Mouse (Mus musculus) liver, embryonic 13.5 days (tissue): Measurements from ENCODE around the gene Arhgdib. TPM values are rescaled to one million over a fixed set of nuclear protein-coding genes. Genes with fewer than 3 reads are reported as not detected.
"Not testable (repeated sequence)": the region's sequence is repeated elsewhere in the genome, so short reads cannot be mapped to it uniquely, and the experiment has no call there.

Experiments used
- ATAC-seq: fragments of 200-750 bp; cut with Nextera tagmentation; 2 replicates; pipeline ENCODE4 v1.8.0; 2017; ENCODE audit warnings: low read depth, mild to moderate bottlenecking, moderate number of reproducible peaks, moderate library complexity
- DNase-seq: peaks from one replicate; pipeline ENCODE4 v3.0.0; 2022
- H3K27ac ChIP-seq: fragments of 300-500 bp; sonication (generic); 2 replicates; pipeline ENCODE4 v1.5.1; 2015; ENCODE audit warnings: moderate library complexity, mild to moderate bottlenecking, inconsistent platforms
- H3K27me3 ChIP-seq: fragments of 300-500 bp; sonication (generic); 2 replicates; pipeline ENCODE4 v1.6.1; 2015; ENCODE audit warnings: mild to moderate bottlenecking, inconsistent platforms
- H3K36me3 ChIP-seq: fragments of 300-500 bp; sonication (generic); 2 replicates; pipeline ENCODE4 v1.6.1; 2015; ENCODE audit warnings: mild to moderate bottlenecking, inconsistent platforms
- H3K4me1 ChIP-seq: fragments of 300-500 bp; sonication (generic); replicated peaks from 2 replicates; pipeline ENCODE4 v1.6.1; 2015; ENCODE audit warnings: inconsistent platforms
- H3K4me2 ChIP-seq: fragments of 300-500 bp; sonication (generic); 2 replicates; pipeline ENCODE4 v1.6.1; 2015; ENCODE audit warnings: inconsistent platforms, mild to moderate bottlenecking, moderate library complexity
- H3K4me3 ChIP-seq: fragments of 300-500 bp; sonication (generic); replicated peaks from 2 replicates; pipeline ENCODE4 v1.5.1; 2015; ENCODE audit warnings: mild to moderate bottlenecking, inconsistent platforms
- H3K9ac ChIP-seq: fragments of 300-500 bp; sonication (generic); 2 replicates; pipeline ENCODE4 v1.6.1; 2015; ENCODE audit warnings: mild to moderate bottlenecking, inconsistent platforms
- H3K9me3 ChIP-seq: fragments of 300-500 bp; sonication (generic); replicated peaks from 2 replicates; pipeline ENCODE4 v1.6.1; 2016; ENCODE audit warnings: inconsistent platforms
- WGBS: fragments of 180-500 bp; shearing (Covaris S2); methylation state at CpG from one replicate; pipeline ENCODE4 v1.1.7; 2015; ENCODE audit not compliant: insufficient replicate concordance; 5-methylcytosine and 5-hydroxymethylcytosine counted together
- polyA plus RNA-seq: library from polyadenylated mRNA; unstranded; fragments of >200 nt; fragmentation: Nextera tagmentation; extraction: Ambion mirVana; gene quantifications from 2 replicates; pipeline ENCODE4 v1.2.1, GENCODE M21; 2015

Gene Arhgdib
- polyA plus RNA-seq, 1 experiment from 2014 or later: 107 TPM

DNA sequence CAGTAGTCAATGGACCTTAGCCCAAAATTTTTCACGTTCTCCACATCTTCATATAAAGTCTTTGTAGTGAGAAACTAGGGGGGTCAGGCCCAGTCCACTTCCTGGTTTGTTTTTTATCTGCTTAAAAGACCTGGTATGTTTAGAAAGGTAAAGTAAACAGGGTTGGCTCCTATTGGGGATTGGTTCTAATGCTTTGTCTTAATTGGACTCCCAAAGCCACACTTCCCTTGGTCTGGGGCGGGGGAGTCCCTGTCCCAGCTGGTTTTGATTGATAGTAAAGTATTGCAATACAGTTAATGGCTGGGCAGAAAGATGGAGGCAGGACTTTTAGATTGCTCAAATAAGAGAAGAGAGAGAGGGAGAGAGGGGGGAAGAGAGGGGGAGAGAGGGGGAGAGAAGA, 40.7 kb downstream of the Arhgdib start:
- H3K4me3 ChIP-seq: no peak overlapping the region
- WGBS: 16% methylated on average over 2 of the region's 2 CpGs
- DNase-seq (no peak), ATAC-seq (no peak)
- H3K9me3 ChIP-seq: no peaks in the 10 kb centered on the region
- 0 out of 2 replicates have a peak, but pooled peaks cover 3% of the 10 kb centered on the region for H3K27me3 ChIP-seq
- H3K4me1 ChIP-seq: peaks cover 13% of the 10 kb centered on the region; the same call in 1 of the 2 replicates
- H3K9ac ChIP-seq: no peak overlapping the region
- H3K4me2 ChIP-seq: no peak overlapping the region
- no peak overlapping the region for H3K27ac ChIP-seq
- H3K36me3 ChIP-seq: no peaks in the 10 kb centered on the region

DNA sequence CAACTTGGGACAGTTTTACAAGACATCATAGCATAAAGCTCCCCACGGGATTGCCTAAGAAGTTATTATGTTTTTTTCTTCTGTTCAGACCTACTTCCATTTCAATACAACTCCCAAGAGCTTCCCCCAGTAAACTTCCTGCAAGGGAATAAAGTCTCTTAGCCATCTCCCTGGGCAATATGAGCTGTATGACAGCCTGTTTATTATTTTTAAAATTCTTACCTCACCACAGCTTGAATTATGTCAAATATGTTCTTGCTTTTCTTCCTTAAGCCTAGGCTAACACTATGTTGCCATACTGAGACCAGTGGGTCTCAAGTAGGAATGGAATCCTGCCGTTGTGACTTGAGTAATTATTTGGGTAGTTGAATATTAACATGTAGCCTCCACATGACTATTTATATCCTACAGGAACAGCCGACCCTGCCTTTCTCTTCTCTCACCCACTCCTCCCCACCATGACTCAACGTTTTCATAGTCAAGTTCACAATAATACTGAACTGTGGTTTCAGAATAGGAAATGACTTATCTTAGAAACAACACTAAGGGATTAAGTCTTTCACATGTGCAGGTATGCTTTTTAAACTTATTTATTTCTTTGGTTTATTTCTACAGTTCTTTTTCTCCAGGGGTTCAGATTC, 41.2 kb downstream of the Arhgdib start:
- Histone ChIP-seq H3K4me1 (peaks cover 13% of the 10 kb centered on the region; the same call in 1 of the 2 replicates), H3K36me3 (no peaks in the 10 kb centered on the region), H3K9ac (no peak overlapping the region), H3K4me2 (no peak overlapping the region), H3K27me3 (0 out of 2 replicates have a peak, but pooled peaks cover 3% of the 10 kb centered on the region), H3K27ac (no peak overlapping the region), H3K4me3 (no peak overlapping the region), H3K9me3 (no peaks in the 10 kb centered on the region)
- no peak for ATAC-seq
- no peak for DNase-seq
- 21% methylated on average over 4 of the region's 4 CpGs for WGBS

DNA sequence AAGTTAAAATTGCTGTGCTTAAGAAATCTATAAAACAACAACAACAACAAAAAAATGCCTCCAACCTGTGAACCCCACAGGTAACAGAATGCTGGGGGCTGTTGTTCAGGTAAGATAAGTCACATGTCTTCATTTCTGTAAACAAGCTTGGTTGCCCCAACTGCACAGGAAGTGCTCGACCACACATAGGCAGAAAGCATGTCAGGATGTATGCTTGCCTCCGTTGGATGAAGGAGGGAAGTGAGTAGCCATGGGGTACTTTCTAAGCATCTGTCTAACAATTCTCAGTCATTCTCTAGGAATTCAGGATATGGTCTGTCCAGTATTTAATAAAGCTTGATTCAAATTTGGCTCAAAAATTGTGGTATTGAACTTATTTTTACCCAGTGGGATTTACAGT, 42.7 kb downstream of the Arhgdib start:
- H3K4me3 ChIP-seq: no peak overlapping the region
- H3K27ac ChIP-seq: no peak overlapping the region
- H3K9ac ChIP-seq: no peak overlapping the region
- WGBS: 20% methylated on average over 2 of the region's 2 CpGs
- peaks cover 13% of the 10 kb centered on the region for H3K4me1 ChIP-seq
- H3K36me3 ChIP-seq: no peaks in the 10 kb centered on the region
- no peak overlapping the region for H3K4me2 ChIP-seq
- 0 out of 2 replicates have a peak, but pooled peaks cover 3% of the 10 kb centered on the region for H3K27me3 ChIP-seq
- DNase-seq (no peak), ATAC-seq (no peak)
- H3K9me3 ChIP-seq: no peaks in the 10 kb centered on the region

DNA sequence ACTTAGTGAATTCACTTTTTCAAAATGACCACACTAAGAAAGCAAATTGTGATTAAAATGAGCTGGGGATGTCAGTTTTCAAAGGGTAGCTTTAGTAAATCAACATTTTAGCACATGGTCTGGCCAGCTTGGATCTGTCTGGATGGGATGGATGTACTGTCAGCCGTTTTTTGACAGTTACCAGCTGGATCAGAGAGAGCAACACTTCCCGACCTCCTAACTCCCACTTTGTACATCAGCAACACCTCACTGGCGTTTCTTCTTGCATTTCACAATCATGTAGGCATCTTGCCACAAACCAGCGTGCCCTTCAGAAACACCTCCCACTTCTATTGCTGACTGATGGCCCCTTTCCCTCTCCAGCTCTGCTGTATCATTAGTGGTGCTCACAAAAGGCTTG, 43.5 kb downstream of the Arhgdib start:
- H3K27ac ChIP-seq: no peak overlapping the region
- no peak overlapping the region for H3K9ac ChIP-seq
- ATAC-seq: no peak
- 27% methylated on average over 4 of the region's 4 CpGs for WGBS
- no peaks in the 10 kb centered on the region for H3K9me3 ChIP-seq
- H3K4me3 ChIP-seq: no peak overlapping the region
- no peaks in the 10 kb centered on the region for H3K27me3 ChIP-seq
- H3K4me1 ChIP-seq: peaks cover 13% of the 10 kb centered on the region
- DNase-seq: no peak
- no peak overlapping the region for H3K4me2 ChIP-seq
- H3K36me3 ChIP-seq: no peaks in the 10 kb centered on the region

DNA sequence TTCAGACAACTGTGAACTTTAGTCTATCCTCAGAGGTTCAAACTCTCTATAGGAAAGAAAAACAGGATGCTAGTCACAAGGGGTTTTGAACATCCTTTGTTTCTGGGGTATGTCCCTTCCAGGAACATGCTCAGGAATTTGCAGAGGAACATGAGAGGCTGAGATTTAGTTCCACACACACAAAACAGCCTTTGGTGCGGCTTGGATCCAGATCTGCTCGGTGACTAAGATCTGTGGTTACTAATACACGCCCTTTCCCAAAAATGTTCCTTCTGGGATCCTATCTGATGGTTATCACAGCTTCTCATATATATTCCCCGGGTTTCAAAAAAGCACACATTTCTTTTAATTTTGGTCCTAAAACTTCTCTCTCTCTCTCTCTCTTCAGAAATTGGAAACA, 43.9 kb downstream of the Arhgdib start:
- Histone ChIP-seq H3K9me3 (no peaks in the 10 kb centered on the region), H3K9ac (no peak overlapping the region), H3K27ac (no peak overlapping the region), H3K4me1 (peaks cover 13% of the 10 kb centered on the region), H3K36me3 (no peaks in the 10 kb centered on the region), H3K27me3 (no peaks in the 10 kb centered on the region), H3K4me2 (no peak overlapping the region), H3K4me3 (no peak overlapping the region)
- WGBS: 57% methylated on average over 4 of the region's 4 CpGs
- DNase-seq: no peak
- no peak for ATAC-seq

DNA sequence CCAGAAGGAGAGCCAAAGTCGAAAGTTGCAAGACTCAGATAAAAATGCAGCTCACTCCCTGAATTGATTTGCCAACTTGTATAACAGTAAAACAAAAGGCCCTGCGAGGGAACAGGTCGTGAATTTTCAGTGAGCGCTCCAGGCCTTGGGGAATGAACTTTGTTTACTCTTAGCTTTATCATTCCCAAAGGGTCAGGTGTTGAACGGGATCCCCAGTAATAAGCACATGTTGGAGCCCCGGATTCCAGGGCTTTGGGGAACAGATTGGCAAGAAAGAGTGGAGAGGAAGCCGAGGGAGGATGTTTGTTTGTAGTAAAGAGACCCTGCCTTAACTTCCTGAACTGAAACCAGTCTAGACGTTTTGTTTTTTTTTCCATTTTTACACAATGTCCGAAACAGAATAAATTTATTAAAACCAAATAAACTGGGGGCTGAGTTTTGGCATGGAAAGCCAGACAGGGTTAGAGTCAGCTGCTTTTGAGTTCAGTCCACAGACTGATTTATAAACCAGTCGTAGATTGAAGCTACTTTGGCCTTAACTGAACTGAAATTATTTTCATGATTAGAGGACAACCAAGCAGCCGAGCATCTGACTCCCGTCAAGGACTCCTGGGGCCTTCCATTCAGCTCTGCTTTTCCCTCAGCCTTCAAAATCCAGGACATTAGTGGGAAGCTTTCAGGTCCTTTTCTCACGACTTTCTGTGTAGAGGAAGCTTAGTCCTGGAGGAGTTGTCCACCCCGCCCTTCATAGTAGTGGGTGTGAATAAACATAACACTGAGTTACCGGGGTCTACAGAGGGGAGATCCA, 47.0 kb downstream of the Arhgdib start:
- DNase-seq: no peak
- no peak for ATAC-seq
- H3K27ac ChIP-seq: no peak overlapping the region

DNA sequence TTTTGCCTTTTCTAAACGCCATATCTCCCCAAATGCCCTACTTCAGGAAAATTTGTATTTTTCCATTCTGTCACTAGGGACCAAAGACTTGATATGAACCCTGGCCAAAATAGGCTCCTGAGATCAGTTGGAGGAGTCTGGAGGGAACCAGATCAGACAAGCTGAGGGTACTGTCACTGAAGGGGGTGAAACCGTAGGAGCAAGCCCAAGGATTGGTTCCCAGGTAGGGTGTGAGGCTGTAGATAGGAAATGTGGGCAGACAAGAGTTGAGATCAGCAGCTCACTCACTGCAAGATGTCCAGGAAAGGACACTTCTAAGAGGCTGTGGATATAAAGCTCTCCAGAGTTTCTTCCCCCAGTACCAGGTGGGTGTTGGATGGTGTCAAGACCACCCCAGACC, 49.7 kb downstream of the Arhgdib start:
- no peak overlapping the region for H3K4me2 ChIP-seq
- H3K4me3 ChIP-seq: no peak overlapping the region
- no peak overlapping the region for H3K9ac ChIP-seq
- DNase-seq: no peak
- H3K36me3 ChIP-seq: no peaks in the 10 kb centered on the region
- H3K4me1 ChIP-seq: peaks cover 8% of the 10 kb centered on the region
- ATAC-seq: peak; percentile 78
- WGBS: 37% methylated on average over 2 of the region's 2 CpGs
- H3K27me3 ChIP-seq: no peaks in the 10 kb centered on the region
- H3K9me3 ChIP-seq: no peaks in the 10 kb centered on the region
- no peak overlapping the region for H3K27ac ChIP-seq

More for the DNA sequence above, 47.0 kb downstream of the Arhgdib start:
- H3K4me2 ChIP-seq: no peak overlapping the region
- H3K4me3 ChIP-seq: no peak overlapping the region
- no peaks in the 10 kb centered on the region for H3K27me3 ChIP-seq
- H3K36me3 ChIP-seq: no peaks in the 10 kb centered on the region
- WGBS: 50% methylated on average over 15 of the region's 15 CpGs
- H3K4me1 ChIP-seq: peaks cover 8% of the 10 kb centered on the region
- no peak overlapping the region for H3K9ac ChIP-seq
- H3K9me3 ChIP-seq: no peaks in the 10 kb centered on the region

DNA sequence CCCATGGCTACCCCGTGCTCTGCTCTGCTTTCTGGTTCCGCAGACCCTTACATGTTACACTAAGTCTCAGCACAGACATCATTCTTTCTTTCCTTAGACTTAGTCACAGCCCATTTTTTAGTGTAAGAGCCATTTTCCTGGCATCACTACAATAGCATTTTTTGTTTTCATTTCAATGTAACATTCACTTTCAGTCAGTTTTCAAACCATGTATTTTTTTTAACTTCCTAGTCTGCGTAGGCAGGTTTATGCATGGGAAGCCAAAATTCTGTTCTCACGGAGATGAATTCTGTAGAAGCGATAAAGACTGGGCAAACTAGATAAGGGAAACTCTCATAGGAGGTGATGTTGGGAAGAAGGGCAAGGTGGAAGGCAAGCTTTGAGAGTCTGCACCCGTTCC, 52.1 kb downstream of the Arhgdib start:
- Histone ChIP-seq H3K27ac (no peak overlapping the region), H3K4me1 (peaks cover 8% of the 10 kb centered on the region), H3K27me3 (no peaks in the 10 kb centered on the region), H3K4me3 (no peak overlapping the region), H3K9ac (no peak overlapping the region), H3K4me2 (no peak overlapping the region), H3K9me3 (no peaks in the 10 kb centered on the region), H3K36me3 (no peaks in the 10 kb centered on the region)
- no peak for ATAC-seq
- 73% methylated on average over 6 of the region's 6 CpGs for WGBS
- DNase-seq: no peak

DNA sequence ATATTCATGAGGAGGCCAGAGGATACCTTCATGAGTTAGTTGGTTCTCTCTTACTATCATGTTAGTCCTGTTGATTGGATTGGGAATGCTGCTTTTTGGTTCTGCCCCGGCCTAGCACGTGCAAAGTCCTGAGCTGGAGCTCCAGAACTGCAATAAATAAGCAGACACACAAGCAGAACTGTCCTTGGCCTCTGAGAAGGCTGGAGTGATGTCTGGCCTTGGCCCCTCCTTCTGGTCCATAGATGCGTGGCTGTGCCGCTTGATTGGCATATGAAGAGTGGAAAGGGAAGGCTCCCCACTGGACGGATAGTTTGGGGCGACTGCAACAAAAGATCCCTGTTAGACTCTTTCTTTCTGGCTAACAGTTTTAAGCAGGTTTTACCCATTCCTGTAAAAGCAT, 52.6 kb downstream of the Arhgdib start:
- no peaks in the 10 kb centered on the region for H3K27me3 ChIP-seq
- ATAC-seq (no peak), DNase-seq (no peak)
- 82% methylated on average over 6 of the region's 6 CpGs for WGBS
- H3K4me3 ChIP-seq: no peak overlapping the region
- H3K27ac ChIP-seq: no peak overlapping the region
- no peak overlapping the region for H3K9ac ChIP-seq
- H3K36me3 ChIP-seq: no peaks in the 10 kb centered on the region
- peaks cover 8% of the 10 kb centered on the region for H3K4me1 ChIP-seq
- no peaks in the 10 kb centered on the region for H3K9me3 ChIP-seq
- H3K4me2 ChIP-seq: no peak overlapping the region

DNA sequence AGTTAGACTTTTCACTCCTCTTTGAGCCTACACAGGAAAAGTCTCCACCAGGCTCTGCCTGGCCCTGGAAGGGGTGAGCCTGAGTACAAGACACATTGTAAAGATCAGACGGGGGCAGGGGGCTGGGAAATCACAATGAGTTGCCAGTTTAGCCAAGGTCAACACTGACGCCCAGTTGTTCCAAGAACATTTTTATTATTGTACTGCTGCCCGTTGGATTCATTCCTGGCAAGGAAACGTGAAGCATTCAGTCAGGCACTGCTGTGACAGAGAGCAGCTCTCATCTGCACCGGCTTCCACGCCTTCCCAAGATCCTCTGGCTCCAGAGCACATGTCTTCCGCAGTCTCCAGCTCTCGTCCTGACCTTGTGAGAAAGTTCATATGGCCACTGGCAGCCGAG, 53.8 kb downstream of the Arhgdib start:
- H3K4me2 ChIP-seq: no peak overlapping the region
- H3K4me3 ChIP-seq: no peak overlapping the region
- no peak for ATAC-seq
- H3K36me3 ChIP-seq: no peaks in the 10 kb centered on the region
- H3K27me3 ChIP-seq: no peaks in the 10 kb centered on the region
- H3K27ac ChIP-seq: no peak overlapping the region
- peaks cover 8% of the 10 kb centered on the region for H3K4me1 ChIP-seq
- no peak for DNase-seq
- no peaks in the 10 kb centered on the region for H3K9me3 ChIP-seq
- no peak overlapping the region for H3K9ac ChIP-seq
- 65% methylated on average over 9 of the region's 9 CpGs for WGBS

DNA sequence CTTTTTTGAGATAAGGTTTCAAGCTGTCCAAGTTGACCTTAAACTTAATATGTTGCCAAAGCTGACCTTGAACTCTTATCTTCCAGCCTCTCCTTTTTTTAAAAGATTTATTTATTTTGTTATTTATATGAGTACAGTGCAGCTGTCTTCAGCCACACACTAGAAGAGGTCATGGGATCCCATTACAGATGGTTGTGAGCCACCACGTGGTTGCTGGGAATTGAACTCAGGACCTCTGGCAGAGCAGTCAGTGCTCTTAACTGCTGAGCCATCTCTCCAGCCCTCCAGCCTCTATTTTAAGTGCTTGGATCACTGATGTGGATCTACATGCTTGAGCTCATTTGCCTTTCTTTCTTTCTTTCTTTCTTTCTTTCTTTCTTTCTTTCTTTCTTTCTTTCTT, 56.9 kb downstream of the Arhgdib start:
- not testable (repeated sequence) for H3K9me3 ChIP-seq, ATAC-seq, H3K4me1 ChIP-seq, H3K27me3 ChIP-seq, H3K9ac ChIP-seq, H3K4me2 ChIP-seq, H3K4me3 ChIP-seq, H3K36me3 ChIP-seq, DNase-seq, H3K27ac ChIP-seq
- WGBS: 37% methylated on average over 1 of the region's 1 CpGs

DNA sequence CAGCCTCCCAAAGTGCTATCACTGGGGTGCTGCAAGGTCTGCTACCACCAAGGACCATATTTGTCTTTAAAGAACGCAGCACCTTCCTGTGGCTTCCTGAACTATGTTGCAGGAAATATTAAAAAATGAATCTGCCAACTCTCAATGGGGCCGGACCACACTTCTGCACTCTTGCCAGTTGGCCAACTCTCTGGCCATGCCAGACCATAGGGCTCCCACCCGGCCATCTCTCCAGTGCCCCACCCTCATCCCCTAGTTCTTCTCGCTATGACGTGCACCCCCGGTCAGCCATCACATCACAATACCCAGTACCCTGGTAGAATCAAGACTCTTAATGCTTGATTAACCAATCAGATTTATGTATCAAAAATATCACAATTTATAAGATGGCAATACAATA, 57.7 kb downstream of the Arhgdib start:
- no peak overlapping the region for H3K4me2 ChIP-seq
- DNase-seq (no peak), ATAC-seq (no peak)
- no peaks in the 10 kb centered on the region for H3K36me3 ChIP-seq
- no peak overlapping the region for H3K4me3 ChIP-seq
- H3K27ac ChIP-seq: no peak overlapping the region
- H3K9ac ChIP-seq: no peak overlapping the region
- 79% methylated on average over 6 of the region's 6 CpGs for WGBS
- no peaks in the 10 kb centered on the region for H3K27me3 ChIP-seq
- H3K9me3 ChIP-seq: no peaks in the 10 kb centered on the region
- no peaks in the 10 kb centered on the region for H3K4me1 ChIP-seq
